Mouse (Mus musculus): ENCODE data around the gene Fkbp1a.

Gene Fkbp1a

GRCm38 (mm10) chr2:151549615-151550121, 7.4 kb downstream of the Fkbp1a start:
- DNase-seq = peak; percentile 82

DNA sequence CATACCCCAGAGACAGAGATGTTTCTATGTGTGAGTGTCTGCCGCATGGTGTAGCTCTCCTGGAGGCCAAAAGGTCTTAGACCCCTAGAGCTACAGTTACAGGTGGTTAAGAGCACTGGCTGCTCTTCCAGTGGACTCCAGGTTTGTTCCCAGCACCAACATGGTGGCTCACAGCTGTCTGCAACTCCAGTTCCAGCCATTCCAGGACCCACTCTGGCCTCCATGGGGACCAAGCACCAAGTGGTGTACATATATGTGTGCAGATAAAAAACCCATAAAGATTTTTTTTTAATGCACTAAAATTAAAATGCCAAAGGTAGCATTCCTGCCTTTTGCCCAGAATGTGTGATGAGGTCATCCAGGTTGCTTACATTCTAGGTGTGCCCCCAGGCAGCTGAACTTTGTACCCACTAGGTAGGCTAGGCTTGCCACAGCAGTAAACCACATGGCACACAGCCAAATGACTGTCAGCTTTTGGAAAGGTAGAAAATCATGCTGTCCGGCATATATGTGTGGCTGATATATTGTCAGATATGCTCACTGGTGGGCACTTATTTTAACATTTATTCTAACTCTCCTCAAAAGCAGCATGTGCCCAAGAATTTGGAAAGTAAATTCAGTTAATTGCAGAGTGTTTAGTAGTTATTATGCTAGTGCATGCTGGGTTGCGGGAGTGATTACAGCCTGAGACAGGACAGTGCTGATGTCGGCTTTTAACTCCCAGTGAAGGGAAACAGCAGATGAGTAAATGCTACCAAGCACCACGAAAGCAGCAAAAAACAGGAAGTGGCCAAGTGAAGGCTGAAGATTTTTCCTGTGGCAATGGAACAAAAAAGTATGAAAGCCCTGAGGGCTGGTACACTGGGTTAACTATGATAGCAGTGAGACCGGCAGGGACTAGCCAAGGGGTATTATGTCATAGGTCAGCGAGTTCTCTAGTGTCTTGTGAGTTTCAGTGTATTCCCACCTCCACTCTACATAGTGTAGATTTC, 20.9 kb downstream of the Fkbp1a start:
- DNase-seq = peak; percentile 91

GRCm38 (mm10) chr2:151564006-151564405, 21.7 kb downstream of the Fkbp1a start:
- DNase-seq = no peak

GRCm38 (mm10) chr2:151564986-151565385, 22.7 kb downstream of the Fkbp1a start:
- DNase-seq = no peak

DNA sequence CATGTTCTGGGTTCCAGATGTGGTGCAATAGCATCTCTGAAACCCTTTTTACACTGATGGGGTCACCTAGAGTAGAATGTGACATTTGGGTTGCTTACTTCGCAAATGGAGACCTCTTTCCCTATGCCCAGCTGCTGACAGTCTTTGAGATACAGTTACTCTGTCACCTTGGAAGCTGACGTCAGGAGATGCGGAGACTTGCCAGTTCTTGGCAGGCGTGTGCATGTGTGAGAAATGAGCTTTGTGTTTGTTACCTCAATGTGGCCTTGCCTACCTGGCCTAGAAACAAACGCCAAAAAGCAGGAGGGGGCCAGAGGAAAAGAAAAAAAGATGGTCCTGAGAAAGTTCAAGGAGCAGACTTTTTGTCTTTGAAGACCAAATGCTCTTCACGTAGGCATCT, 24.6 kb downstream of the Fkbp1a start:
- no peak for DNase-seq

- no peak for DNase-seq
Measured at GRCm38 (mm10) chr2:151569452-151569851, 27.2 kb downstream of the Fkbp1a start.

GRCm38 (mm10) chr2:151571873-151572700, 29.8 kb downstream of the Fkbp1a start, which contains the start of gene Sdcbp2:
Gene Sdcbp2 (plus strand): TSS chr2:151572622.
- DNase-seq = peak; percentile 91

DNA sequence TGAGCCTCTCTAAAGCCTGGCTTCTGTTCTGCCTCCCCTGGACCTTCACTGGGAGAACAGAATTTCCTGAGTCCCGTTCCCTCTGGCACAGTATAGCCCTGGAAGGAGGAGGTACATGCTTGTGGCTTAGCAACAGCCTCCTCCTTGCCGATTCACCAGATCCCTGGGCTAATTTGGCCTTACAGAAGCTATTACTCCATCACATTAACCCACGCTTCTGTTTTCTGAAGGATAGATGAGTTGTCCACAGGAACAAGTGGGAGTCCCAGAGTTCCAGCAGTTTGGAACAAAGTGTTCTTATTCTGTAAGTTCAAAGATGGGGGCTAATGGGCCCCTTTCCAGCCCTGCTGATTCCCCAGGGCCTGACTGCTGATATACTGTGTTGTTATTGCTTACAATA, 31.4 kb downstream of the Fkbp1a start:
- DNase-seq = no peak

GRCm38 (mm10) chr2:151574607-151575006, 32.3 kb downstream of the Fkbp1a start:
- DNase-seq = no peak

DNA sequence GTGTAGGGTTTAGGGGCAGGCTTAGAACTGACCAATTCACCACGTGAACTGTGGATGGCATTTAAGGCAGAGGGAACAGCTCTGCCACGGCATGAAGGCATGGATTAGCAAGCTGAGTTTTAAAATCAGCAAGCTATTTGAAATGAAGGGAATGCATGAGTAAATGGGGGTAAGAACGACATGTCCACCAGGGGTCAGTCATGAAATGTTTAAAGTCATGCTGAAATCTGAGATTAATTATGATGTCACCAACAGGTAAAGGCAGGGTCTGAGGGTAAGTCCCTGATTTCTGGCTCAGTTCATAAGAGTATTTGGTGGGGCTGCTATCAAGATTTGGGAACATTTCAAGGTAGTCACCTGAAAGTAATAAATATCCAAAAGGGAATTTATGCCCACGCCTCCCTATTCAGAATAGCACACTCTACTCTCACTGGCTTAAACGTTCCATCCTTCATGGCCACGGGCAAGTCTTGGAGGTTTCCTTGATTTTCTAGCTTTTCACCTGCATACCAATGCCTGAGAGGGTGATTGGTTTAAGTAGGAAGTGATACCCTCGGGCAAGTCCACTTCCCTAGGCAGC, 32.9 kb downstream of the Fkbp1a start:
- DNase-seq = peak; percentile 90

GRCm38 (mm10) chr2:151575699-151576389, 33.6 kb downstream of the Fkbp1a start:
- DNase-seq = peak; percentile 99

DNA sequence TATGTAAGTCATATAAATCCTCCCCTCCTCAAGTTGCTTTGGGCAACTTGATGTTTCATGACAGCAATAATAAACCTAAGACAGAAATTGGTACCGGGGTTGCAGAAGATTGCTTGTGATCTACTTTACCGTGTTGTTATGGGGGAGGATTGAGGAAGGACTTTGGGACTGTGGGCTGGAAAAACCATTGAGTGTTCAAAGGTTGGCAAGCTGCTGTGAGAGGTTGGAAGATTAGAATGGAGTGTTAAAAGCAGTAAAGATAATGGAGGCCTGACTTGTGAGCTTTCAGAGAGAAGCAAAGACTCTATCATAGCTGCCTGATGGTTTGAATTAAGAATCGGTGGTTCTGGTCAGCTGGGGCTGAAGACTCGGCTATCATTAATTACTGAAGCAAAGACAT, 36.9 kb downstream of the Fkbp1a start:
- no peak for DNase-seq

GRCm38 (mm10) chr2:151580945-151581344, 38.7 kb downstream of the Fkbp1a start:
- DNase-seq = no peak

- DNase-seq = no peak
Measured at GRCm38 (mm10) chr2:151585934-151586333, 43.7 kb downstream of the Fkbp1a start.

GRCm38 (mm10) chr2:151586807-151587206, 44.5 kb downstream of the Fkbp1a start:
- DNase-seq = no peak

DNA sequence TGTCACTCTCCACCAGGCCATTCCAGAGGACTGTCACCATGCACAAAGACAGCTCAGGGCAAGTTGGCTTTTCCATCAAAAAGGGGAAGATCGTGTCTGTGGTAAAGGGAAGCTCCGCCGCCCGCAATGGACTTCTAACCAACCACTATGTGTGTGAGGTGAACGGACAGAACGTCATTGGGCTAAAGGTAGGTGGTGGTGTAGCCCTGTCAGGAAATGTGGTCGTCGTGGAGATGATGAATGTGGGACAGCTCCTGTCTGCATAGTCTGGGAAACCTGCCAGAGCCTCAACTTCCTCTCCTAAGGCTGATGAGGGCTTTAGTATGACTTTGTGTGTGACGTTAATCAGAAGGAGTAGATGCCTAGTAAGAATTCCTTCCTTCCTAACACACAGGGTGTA, 45.0 kb downstream of the Fkbp1a start:
- DNase-seq = no peak

DNA sequence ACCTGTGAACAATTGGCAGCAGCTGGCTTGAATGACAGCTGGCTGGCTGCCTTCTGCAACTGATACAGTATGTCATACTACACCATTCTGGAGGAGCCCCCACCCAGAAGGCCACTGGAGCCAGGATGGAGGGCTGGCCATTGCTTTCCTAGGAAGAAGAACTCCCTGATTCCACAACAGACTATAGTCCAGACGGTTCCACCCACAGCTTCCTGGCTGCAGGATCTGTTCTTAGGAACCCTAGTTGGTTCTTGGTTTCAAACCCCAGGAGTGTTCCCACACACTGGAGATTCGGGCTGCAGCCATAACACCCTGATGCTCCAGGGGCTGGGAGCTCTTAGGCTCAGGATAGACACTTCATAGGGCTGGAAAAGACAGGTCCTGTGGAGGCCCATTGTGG, 55.8 kb downstream of the Fkbp1a start:
- no peak for DNase-seq

DNA sequence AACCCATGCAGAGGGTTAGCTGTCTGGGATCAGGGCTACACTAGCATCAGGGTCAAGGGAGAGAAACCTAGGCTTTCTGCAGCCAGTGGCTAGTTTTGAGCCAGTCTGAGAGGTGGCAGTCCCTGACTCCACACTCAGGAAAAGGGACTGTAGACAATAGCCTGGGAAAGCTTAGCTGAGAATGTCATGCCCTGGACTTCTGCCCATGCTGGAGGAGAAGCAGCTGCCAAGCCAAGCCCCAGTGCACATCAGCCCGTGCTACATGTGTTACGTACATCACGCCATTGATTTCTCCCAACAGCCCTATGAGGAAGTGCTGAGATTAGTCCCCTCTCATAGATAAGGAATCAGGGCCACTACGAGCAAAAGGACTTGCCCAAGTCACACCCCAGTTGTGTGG, 59.8 kb downstream of the Fkbp1a start:
- DNase-seq = no peak

DNA sequence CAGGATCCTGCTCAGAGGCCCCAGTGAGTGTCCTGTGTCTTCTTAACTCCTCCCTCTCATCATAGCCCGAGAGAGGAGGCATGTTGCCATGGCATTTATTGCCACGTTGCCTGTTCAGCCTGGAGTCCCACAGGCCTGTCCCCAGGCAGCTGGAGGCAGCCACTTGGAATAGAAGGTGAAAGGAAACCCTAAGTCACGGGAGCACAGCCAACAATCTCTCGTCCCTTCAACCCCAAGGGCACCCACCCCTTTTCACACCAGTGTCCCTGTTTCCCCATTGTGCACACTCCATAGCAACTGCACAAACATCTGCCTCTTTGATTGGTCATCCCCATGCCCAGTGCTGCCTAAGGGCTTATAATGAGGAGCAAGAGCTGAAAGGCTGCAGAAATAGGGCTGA, 61.3 kb downstream of the Fkbp1a start:
- no peak for DNase-seq

GRCm38 (mm10) chr2:151605437-151605987, 63.2 kb downstream of the Fkbp1a start:
- DNase-seq = no peak

DNA sequence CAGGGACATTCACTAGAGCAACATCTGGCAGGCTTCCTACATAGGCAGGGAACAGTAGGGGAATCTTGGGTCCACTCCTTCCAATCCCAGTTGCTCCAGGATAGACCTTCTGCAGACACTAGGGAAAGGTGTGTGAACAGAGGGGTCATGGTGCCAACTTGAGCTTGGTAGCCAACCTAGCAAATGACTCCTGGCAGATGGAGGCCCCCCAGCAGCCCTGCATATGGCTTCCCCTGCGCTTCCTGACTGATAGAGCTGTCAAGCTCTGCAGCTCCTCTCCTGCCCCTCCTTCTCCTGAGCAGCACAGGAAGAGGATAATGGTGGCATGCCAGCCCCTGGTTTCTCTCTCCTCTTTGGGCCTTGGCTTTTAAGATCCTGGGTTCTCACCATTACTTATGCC, 66.2 kb downstream of the Fkbp1a start:
- no peak for DNase-seq

DNA sequence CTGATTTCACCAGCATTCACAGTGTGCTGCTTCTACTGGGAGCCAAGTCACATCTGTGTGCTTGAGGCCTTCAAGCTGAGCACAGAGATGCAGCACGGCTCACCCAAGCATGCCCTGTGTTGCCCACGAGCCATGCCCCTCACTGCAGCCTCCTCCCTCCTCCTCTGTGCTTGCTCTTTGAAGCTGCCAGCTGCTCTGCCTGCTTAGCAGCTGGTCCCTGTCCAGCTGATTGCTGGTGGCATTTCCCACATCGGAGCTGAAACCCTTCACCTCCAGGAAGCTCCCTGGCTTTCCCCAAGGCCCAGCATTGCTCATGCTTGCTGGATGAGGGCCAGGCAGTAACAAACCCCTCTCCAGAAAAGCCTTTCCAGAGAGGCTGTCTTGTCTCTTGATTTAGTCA, 67.7 kb downstream of the Fkbp1a start:
- DNase-seq = no peak
